In genomic region chr2:91236601-91237510, GRCm38 (mm10) we compare ENCODE assay signal across 8 mouse cellular contexts. TPM values are rescaled to one million over a fixed set of nuclear protein-coding genes. Genes with fewer than 3 reads are reported as not detected.
DNase-seq lines count a peak whose midpoint lies in the region; ATAC-seq and TF ChIP-seq lines count a peak whose summit lies in the region.

Ddb2 (minus strand) TSS chr2:91236982.

- no peaks in the 10 kb centered on the region for H3K9me3 ChIP-seq in erythroblast, embryonic 14.5 days (ENCODE audit: control insufficient read depth, low read length)
- no peaks in the 10 kb centered on the region for H3K9me3 ChIP-seq in heart, embryonic 11.5 days (replicated peaks; ENCODE audit: control insufficient read depth, low read length)
- no peaks in the 10 kb centered on the region for H3K9me3 ChIP-seq in kidney, embryonic 16.5 days (ENCODE audit: low read length)

- 0 out of 2 replicates have a peak, but pooled peaks have one; percentile 27 for TF ChIP-seq POLR2A in brain, embryonic 14.5 days (IDR thresholded peaks at IDR 0.05; ENCODE audit: borderline replicate concordance, extremely low read depth, insufficient read depth, insufficient read length, poor library complexity, severe bottlenecking)
- TF ChIP-seq POLR2A in liver, adult 2 months (IDR thresholded peaks at IDR 0.05; ENCODE audit: extremely low read depth, insufficient read depth, low read length): no peak
- peak; percentile 73 for TF ChIP-seq POLR2A in myocyte (IDR thresholded peaks at IDR 0.05; ENCODE audit: insufficient read length, low read depth)

- DNase-seq in brain, embryonic 14.5 days (ENCODE audit: low read depth): peak; percentile 98
- peak; percentile 92 for DNase-seq in liver, adult 2 months (ENCODE audit: extremely low read depth, low read depth, low spot score)
- DNase-seq in splenic B cell, adult 2 months (ENCODE audit: low read depth, low spot score): peak; percentile 97

- peak within 1 kb of the TSS; percentile 82 for H3K9ac ChIP-seq in heart, embryonic 11.5 days (ENCODE audit: low read depth, low read length)
- peak within 1 kb of the TSS; percentile 76 for H3K9ac ChIP-seq in kidney, embryonic 16.5 days (replicated peaks; ENCODE audit: low read length)
- H3K9ac ChIP-seq in liver, adult 2 months (ENCODE audit: low read depth, low read length): peak within 1 kb of the TSS; percentile 80

- peaks cover 20% of the 10 kb centered on the region for H3K4me1 ChIP-seq in erythroblast, embryonic 14.5 days (ENCODE audit: control insufficient read depth)
- H3K4me1 ChIP-seq in heart, embryonic 11.5 days (ENCODE audit: control insufficient read depth, insufficient read depth, low read length): peaks cover 3% of the 10 kb centered on the region
- peaks cover 4% of the 10 kb centered on the region; the same call in 1 of the 2 replicates for H3K4me1 ChIP-seq in kidney, embryonic 16.5 days (ENCODE audit: insufficient read depth, low read length)
- peaks cover 3% of the 10 kb centered on the region; the same call in 1 of the 2 replicates for H3K4me1 ChIP-seq in liver, adult 2 months (ENCODE audit: control insufficient read depth, insufficient read depth, low read length)

- peak within 1 kb of the TSS; percentile 94 for H3K27ac ChIP-seq in heart, embryonic 11.5 days (ENCODE audit: low read depth, low read length)
- H3K27ac ChIP-seq in kidney, embryonic 16.5 days (ENCODE audit: low read length): peak within 1 kb of the TSS; percentile 97
- H3K27ac ChIP-seq in liver, adult 2 months (replicated peaks; ENCODE audit: insufficient read depth, low read depth, low read length): peak within 1 kb of the TSS; percentile 89

- H3K27me3 ChIP-seq in C2C12 (ENCODE audit: control insufficient read depth, insufficient read depth, insufficient read length): no peaks in the 10 kb centered on the region
- H3K27me3 ChIP-seq in erythroblast, embryonic 14.5 days (ENCODE audit: control insufficient read depth): no peaks in the 10 kb centered on the region
- no peaks in the 10 kb centered on the region for H3K27me3 ChIP-seq in heart, embryonic 11.5 days (ENCODE audit: control insufficient read depth, insufficient read depth, low read length)
- H3K27me3 ChIP-seq in kidney, embryonic 16.5 days (ENCODE audit: insufficient read depth, low read length): no peaks in the 10 kb centered on the region
- H3K27me3 ChIP-seq in liver, adult 2 months (ENCODE audit: control insufficient read depth, insufficient read depth, low read length): no peaks in the 10 kb centered on the region
- H3K27me3 ChIP-seq in myocyte (ENCODE audit: control insufficient read depth, insufficient read depth, insufficient read length): no peaks in the 10 kb centered on the region
- no peaks in the 10 kb centered on the region for H3K27me3 ChIP-seq in splenic B cell, adult 2 months (ENCODE audit: control insufficient read depth, insufficient read depth, low read length, poor library complexity, severe bottlenecking)

- H3K79me3 ChIP-seq in C2C12 (ENCODE audit: low read depth): no peaks in the 10 kb centered on the region

- H3K79me2 ChIP-seq in C2C12 (ENCODE audit: control insufficient read depth, insufficient read depth) (no peaks in the 10 kb centered on the region), myocyte (ENCODE audit: control insufficient read depth, insufficient read depth) (no peaks in the 10 kb centered on the region)
- H3K79me2 ChIP-seq in liver, adult 2 months (ENCODE audit: control insufficient read depth, insufficient read depth, low read length): no peaks in the 10 kb centered on the region; the same call in 1 of the 2 replicates

- ATAC-seq in heart, embryonic 11.5 days (replicated peaks; ENCODE audit: insufficient number of reproducible peaks, low FRiP score, low TSS enrichment): peak; percentile 99
- peak; percentile 99 for ATAC-seq in kidney, embryonic 16.5 days (ENCODE audit: low FRiP score, low TSS enrichment)

- H3K4me2 ChIP-seq in heart, embryonic 11.5 days: peak within 1 kb of the TSS; percentile 95
- H3K4me2 ChIP-seq in kidney, embryonic 16.5 days (replicated peaks; ENCODE audit: low read depth, low read length): peak within 1 kb of the TSS; percentile 91
- H3K4me2 ChIP-seq in myocyte (ENCODE audit: low read depth): peak within 1 kb of the TSS; percentile 94

- WGBS in heart, embryonic 11.5 days (ENCODE audit: insufficient replicate concordance): under 1% methylated on average over 48 of the region's 48 CpGs
- WGBS in kidney, embryonic 16.5 days: under 1% methylated on average over 48 of the region's 48 CpGs
- 1% methylated on average over 48 of the region's 48 CpGs for WGBS in liver, adult 2 months

- H3ac ChIP-seq in C2C12 (ENCODE audit: control insufficient read depth, insufficient read length, low read depth): peak within 1 kb of the TSS; percentile 88
- no peak within 1 kb of the TSS for H3ac ChIP-seq in myocyte (ENCODE audit: control insufficient read depth, insufficient read length)

- peak within 1 kb of the TSS; percentile 55 for H3K4me3 ChIP-seq in C2C12 (ENCODE audit: insufficient read depth, poor library complexity, severe bottlenecking)
- peak within 1 kb of the TSS; percentile 64 for H3K4me3 ChIP-seq in erythroblast, embryonic 14.5 days (replicated peaks)
- H3K4me3 ChIP-seq in heart, embryonic 11.5 days (ENCODE audit: low read depth, low read length): peak within 1 kb of the TSS; percentile 68
- H3K4me3 ChIP-seq in kidney, embryonic 16.5 days (ENCODE audit: low read length): peak within 1 kb of the TSS; percentile 52
- H3K4me3 ChIP-seq in liver, adult 2 months (ENCODE audit: insufficient read depth, low read depth, low read length): peak within 1 kb of the TSS; percentile 84
- peak within 1 kb of the TSS; percentile 67 for H3K4me3 ChIP-seq in myocyte

- H3K36me3 ChIP-seq in C2C12 (ENCODE audit: control insufficient read depth, insufficient read depth): no peaks in the 10 kb centered on the region
- H3K36me3 ChIP-seq in erythroblast, embryonic 14.5 days (ENCODE audit: control insufficient read depth): peaks cover 15% of the 10 kb centered on the region
- H3K36me3 ChIP-seq in heart, embryonic 11.5 days (ENCODE audit: control insufficient read depth, insufficient read depth, low read length): no peaks in the 10 kb centered on the region
- H3K36me3 ChIP-seq in kidney, embryonic 16.5 days (ENCODE audit: insufficient read depth, low read length): no peaks in the 10 kb centered on the region
- H3K36me3 ChIP-seq in liver, adult 2 months (ENCODE audit: control insufficient read depth, insufficient read depth, low read length): 0 out of 2 replicates have a peak, but pooled peaks cover 2% of the 10 kb centered on the region
- no peaks in the 10 kb centered on the region for H3K36me3 ChIP-seq in myocyte (ENCODE audit: control insufficient read depth, insufficient read depth)
- peaks cover 7% of the 10 kb centered on the region; the same call in 1 of the 2 replicates for H3K36me3 ChIP-seq in splenic B cell, adult 2 months (ENCODE audit: control insufficient read depth, insufficient read depth, low read length, poor library complexity, severe bottlenecking)

- no peak for TF ChIP-seq CTCF in C2C12 (IDR thresholded peaks at IDR 0.05; ENCODE audit: control insufficient read depth, insufficient read depth, insufficient read length)
- TF ChIP-seq CTCF in brain, embryonic 14.5 days (IDR thresholded peaks at IDR 0.05; ENCODE audit: borderline replicate concordance, extremely low read depth, insufficient read depth, insufficient read length): no peak
- no peak for TF ChIP-seq CTCF in liver, adult 2 months (IDR thresholded peaks at IDR 0.05; ENCODE audit: low read depth, low read length)

TF ChIP-seq in C2C12, 6 proteins besides CTCF, POLR2A, EP300 and RAD21:
- TF ChIP-seq USF1 (IDR thresholded peaks at IDR 0.05; ENCODE audit: low read depth): no peak
- peak; percentile 12 for TF ChIP-seq MAX (IDR thresholded peaks at IDR 0.05)

TF ChIP-seq in myocyte, 11 proteins besides CTCF, POLR2A, EP300 and RAD21:
- TF ChIP-seq SRF (IDR thresholded peaks at IDR 0.05; ENCODE audit: control insufficient read depth, insufficient read length, low read depth) (no peak), POLR2AphosphoS2 (IDR thresholded peaks at IDR 0.05; ENCODE audit: insufficient read length, low read depth) (peak; percentile 69), E2F4 (IDR thresholded peaks at IDR 0.05; ENCODE audit: insufficient read depth) (no peak), CEBPB (IDR thresholded peaks at IDR 0.05; ENCODE audit: insufficient read depth, poor library complexity, severe bottlenecking) (no peak), MYOD1 (IDR thresholded peaks at IDR 0.05; ENCODE audit: control insufficient read depth in 1 of 3, insufficient read length in 2 of 3, low read depth in 2 of 3) (no peak), TCF12 (IDR thresholded peaks at IDR 0.05; ENCODE audit: insufficient read depth, poor library complexity, severe bottlenecking) (no peak), TCF3 (IDR thresholded peaks at IDR 0.05; ENCODE audit: insufficient read length, low read depth) (no peak), USF1 (IDR thresholded peaks at IDR 0.05; ENCODE audit: low read depth) (no peak)

RNA-seq across cellular contexts. Expression of gene Ddb2, which starts in this region (rescaled TPM):
- polyA plus RNA-seq in C2C12 (2012; fragmentation: generic; extraction: Trizol): 1.2 TPM
- polyA plus RNA-seq in brain, embryonic 14.5 days (2012; rRNA removed): 25.2 and 39.5 TPM in 2 replicates
- 0.05 and 0.06 TPM in 2 replicates for polyA plus RNA-seq in erythroblast, embryonic 14.5 days (2012)
- 7.3 and 8.3 TPM in 2 replicates for polyA plus RNA-seq in heart, embryonic 11.5 days (2014; fragmentation: Nextera tagmentation; extraction: Ambion mirVana)
- 16.2 and 20.6 TPM in 2 replicates for polyA plus RNA-seq in kidney, embryonic 16.5 days (2015; fragmentation: Nextera tagmentation; extraction: Ambion mirVana)
- 4.4 and 5.0 TPM in 2 replicates for total RNA-seq in liver, adult 2 months (2014; rRNA removed)
- 4.8 and 7.9 TPM in 2 replicates for polyA plus RNA-seq in liver, adult 2 months (2012; rRNA removed)
- 2.0 TPM for polyA plus RNA-seq in myocyte (2012; fragmentation: generic; extraction: Trizol)

Comparison
In these comparisons a context has a peak if more than half of its experiments do, and no peak if none do; other contexts are left out.
1. Peak in every context shown above with its lines: DNase-seq, ATAC-seq, H3K4me3 ChIP-seq and H3K27ac ChIP-seq.